Mouse (Mus musculus) liver, embryonic 14.5 days (tissue): ENCODE measurements around the gene Tmem131l.

Source experiments
- CTCF ChIP-seq: IDR thresholded peaks from 2 replicates; pipeline ENCODE4 v1.5.1; 2016; ENCODE audit warnings: antibody characterized with exemption, low read depth, control low read depth
- EP300 ChIP-seq: IDR thresholded peaks from 2 replicates; pipeline ENCODE4 v1.6.1; 2016; ENCODE audit warnings: antibody characterized with exemption, low read depth

DNA sequence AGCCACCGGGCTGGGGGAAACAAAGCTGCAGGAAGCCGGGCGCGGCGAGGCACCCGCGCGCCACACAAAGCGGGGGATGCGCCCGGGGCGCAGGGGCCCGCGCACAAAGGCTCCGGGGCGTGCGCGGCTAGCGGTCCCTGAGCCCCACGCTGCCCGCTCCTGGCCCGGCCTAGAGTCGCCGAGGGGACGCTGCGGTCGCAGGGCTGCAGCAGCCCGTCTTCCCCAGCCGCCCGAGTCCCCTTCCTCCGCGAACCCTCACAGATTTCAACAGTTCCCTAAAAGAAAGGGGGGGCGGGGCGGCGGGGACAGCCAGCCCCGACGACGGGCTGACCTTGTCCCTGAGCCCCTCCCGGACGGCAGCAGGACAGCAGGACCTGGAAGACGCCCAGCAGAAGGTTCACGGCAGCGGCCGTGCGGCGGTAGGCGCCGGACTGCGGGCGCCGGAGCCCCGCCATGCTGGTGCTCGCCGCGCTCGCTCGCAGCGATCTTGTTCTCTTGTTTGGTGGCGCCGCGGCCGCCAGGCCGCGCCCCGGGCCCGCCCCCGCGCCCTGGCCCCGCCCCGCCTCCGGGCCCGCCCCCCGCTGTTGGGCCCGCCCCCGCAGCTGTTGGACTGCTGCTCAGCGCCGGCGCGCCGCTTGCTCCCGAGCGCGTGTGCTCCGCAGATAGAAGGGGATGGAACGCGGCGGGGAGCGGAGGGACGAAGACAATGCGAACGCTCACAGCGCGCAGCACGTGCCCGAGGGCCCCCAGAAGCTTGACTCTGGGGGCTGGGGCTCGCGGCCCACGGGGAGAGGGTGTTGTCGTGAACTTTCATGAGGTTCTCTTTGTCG is at the start of gene Tmem131l:
- no peak for TF ChIP-seq CTCF
- peak; percentile 49 for TF ChIP-seq EP300
